Mouse (Mus musculus) neural tube, embryonic 13.5 days (tissue): Measurements from ENCODE around the gene Tspan12. TPM values are rescaled to one million over a fixed set of nuclear protein-coding genes. Genes with fewer than 3 reads are reported as not detected.

Experiments used
- ATAC-seq: fragments of 200-750 bp; cut with Nextera tagmentation; 2 replicates; pipeline ENCODE4 v1.8.0; 2017; ENCODE audit warnings: low read depth, mild to moderate bottlenecking, moderate TSS enrichment, moderate library complexity
- H3K27ac ChIP-seq: fragments of 300-500 bp; sonication (generic); replicated peaks from 2 replicates; pipeline ENCODE4 v1.5.1; 2015; ENCODE audit warnings: moderate library complexity, mild to moderate bottlenecking, inconsistent platforms
- H3K27me3 ChIP-seq: fragments of 300-500 bp; sonication (generic); 2 replicates; pipeline ENCODE4 v1.6.1; 2015; ENCODE audit warnings: mild to moderate bottlenecking, inconsistent platforms
- H3K36me3 ChIP-seq: fragments of 300-500 bp; sonication (generic); 2 replicates; pipeline ENCODE4 v1.6.1; 2015; ENCODE audit warnings: mild to moderate bottlenecking, inconsistent platforms
- H3K4me1 ChIP-seq: fragments of 300-500 bp; sonication (generic); replicated peaks from 2 replicates; pipeline ENCODE4 v1.6.1; 2015; ENCODE audit warnings: inconsistent platforms
- H3K4me2 ChIP-seq: fragments of 300-500 bp; sonication (generic); 2 replicates; pipeline ENCODE4 v1.6.1; 2015; ENCODE audit warnings: inconsistent platforms, mild to moderate bottlenecking, moderate library complexity
- H3K4me3 ChIP-seq: fragments of 300-500 bp; sonication (generic); 2 replicates; pipeline ENCODE4 v1.5.1; 2015; ENCODE audit warnings: mild to moderate bottlenecking, inconsistent platforms
- H3K9ac ChIP-seq: fragments of 300-500 bp; sonication (generic); 2 replicates; pipeline ENCODE4 v1.6.1; 2015; ENCODE audit warnings: moderate library complexity, mild to moderate bottlenecking, inconsistent platforms
- H3K9me3 ChIP-seq: fragments of 300-500 bp; sonication (generic); 2 replicates; pipeline ENCODE4 v1.6.1; 2016; ENCODE audit warnings: inconsistent platforms
- whole genome bisulfite sequencing: fragments of 180-500 bp; shearing (Covaris S2); methylation state at CpG from one replicate; pipeline ENCODE4 v1.1.7; 2015; 5-methylcytosine and 5-hydroxymethylcytosine counted together
- polyA plus RNA-seq: library from polyadenylated mRNA; unstranded; fragments of >200 nt; fragmentation: Nextera tagmentation; extraction: Ambion mirVana; gene quantifications from 2 replicates; pipeline ENCODE4 v1.2.1, GENCODE M21; 2015

Tspan12 gene
- polyA plus RNA-seq, 1 experiment from 2014 or later, result 77.5 TPM

GRCm38 (mm10) chr6:21851346-21851595, 1.0 kb downstream of the Tspan12 start:
- Histone ChIP-seq H3K36me3 (peaks cover 10% of the 10 kb centered on the region), H3K4me2 (peak overlapping the region; percentile 79), H3K9ac (peak overlapping the region; percentile 91), H3K27me3 (no peaks in the 10 kb centered on the region), H3K4me1 (peaks cover 16% of the 10 kb centered on the region), H3K4me3 (peak overlapping the region; percentile 82), H3K9me3 (no peaks in the 10 kb centered on the region), H3K27ac (peak overlapping the region; percentile 91)
- ATAC-seq, result peak; percentile 94
- WGBS, result 0% methylated on average over 5 of the region's 5 CpGs

DNA sequence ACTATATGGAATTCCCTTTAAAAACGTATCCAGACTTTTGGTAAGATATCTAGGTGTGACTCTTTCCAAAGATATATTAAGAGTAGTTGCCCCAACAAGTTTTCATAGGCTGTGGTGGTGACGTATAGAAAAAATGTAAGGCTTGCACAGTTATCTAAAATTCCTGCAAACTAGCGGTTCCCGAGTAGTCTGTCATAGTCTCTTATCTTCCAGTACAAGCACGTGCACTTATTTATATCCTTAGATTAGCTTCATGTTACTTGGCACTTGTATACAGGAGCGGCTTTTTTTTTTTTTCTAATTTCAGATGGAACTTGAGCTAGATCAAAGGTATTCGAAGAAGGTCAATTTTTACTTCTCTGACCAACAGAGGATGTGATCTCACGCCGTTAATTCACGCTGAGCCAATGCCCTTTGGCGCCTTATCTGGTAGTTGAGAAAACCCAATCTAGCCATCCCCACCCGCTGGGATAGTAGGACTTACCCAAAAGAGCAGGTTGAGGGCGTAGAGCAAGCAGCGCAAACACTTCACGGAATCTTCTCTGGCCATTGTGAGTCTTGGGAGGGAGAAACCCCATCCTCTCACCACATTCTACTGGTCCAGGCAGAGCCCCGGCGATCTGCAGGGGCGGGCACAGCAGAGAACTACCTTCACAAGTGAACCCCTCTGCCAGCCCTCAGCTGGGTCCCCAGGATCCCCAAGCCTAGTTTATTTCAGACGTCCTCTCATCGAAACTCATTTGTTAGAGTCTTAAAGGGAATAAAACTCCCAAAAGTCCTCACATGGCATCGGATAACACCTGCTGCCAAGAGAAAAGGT, 1.6 kb downstream of the Tspan12 start:
- WGBS, result 28% methylated on average over 21 of the region's 21 CpGs

DNA sequence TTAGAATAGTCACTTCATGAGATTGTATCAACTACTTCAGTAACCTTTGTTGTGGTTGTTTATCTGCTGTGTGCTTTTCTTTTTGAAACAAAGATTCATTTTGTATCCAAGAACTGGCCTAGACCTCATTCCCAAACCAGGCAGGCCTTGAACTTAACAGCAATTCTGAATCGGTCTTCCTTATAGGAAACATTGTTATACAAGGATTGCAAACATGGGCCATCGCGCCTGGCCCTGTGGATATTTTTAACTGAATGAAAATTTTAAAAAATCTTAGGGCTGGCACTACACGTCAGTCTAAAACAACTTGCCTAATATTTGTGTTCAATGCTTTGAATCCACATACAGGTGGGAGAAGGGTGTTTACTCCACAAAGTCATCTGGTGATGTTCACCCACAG, 3.5 kb downstream of the Tspan12 start:
- peaks cover 20% of the 10 kb centered on the region for H3K36me3 ChIP-seq
- no peak overlapping the region for H3K9ac ChIP-seq
- H3K9me3 ChIP-seq, result no peaks in the 10 kb centered on the region
- no peaks in the 10 kb centered on the region for H3K27me3 ChIP-seq
- H3K27ac ChIP-seq, result no peak overlapping the region
- 95% methylated on average over 4 of the region's 4 CpGs for WGBS
- no peak overlapping the region for H3K4me2 ChIP-seq
- no peak for ATAC-seq
- peaks cover 16% of the 10 kb centered on the region for H3K4me1 ChIP-seq
- H3K4me3 ChIP-seq, result no peak overlapping the region

More for the DNA sequence above, 1.6 kb downstream of the Tspan12 start:
- no peaks in the 10 kb centered on the region for H3K27me3 ChIP-seq
- H3K4me1 ChIP-seq, result peaks cover 16% of the 10 kb centered on the region
- peaks cover 15% of the 10 kb centered on the region for H3K36me3 ChIP-seq
- H3K9ac ChIP-seq, result peak overlapping the region; percentile 91
- peak overlapping the region; percentile 91 for H3K27ac ChIP-seq
- H3K4me3 ChIP-seq, result peak overlapping the region; percentile 82
- ATAC-seq, result peak; percentile 48; the same call in 1 of the 2 replicates
- H3K4me2 ChIP-seq, result peak overlapping the region; percentile 79
- H3K9me3 ChIP-seq, result no peaks in the 10 kb centered on the region

DNA sequence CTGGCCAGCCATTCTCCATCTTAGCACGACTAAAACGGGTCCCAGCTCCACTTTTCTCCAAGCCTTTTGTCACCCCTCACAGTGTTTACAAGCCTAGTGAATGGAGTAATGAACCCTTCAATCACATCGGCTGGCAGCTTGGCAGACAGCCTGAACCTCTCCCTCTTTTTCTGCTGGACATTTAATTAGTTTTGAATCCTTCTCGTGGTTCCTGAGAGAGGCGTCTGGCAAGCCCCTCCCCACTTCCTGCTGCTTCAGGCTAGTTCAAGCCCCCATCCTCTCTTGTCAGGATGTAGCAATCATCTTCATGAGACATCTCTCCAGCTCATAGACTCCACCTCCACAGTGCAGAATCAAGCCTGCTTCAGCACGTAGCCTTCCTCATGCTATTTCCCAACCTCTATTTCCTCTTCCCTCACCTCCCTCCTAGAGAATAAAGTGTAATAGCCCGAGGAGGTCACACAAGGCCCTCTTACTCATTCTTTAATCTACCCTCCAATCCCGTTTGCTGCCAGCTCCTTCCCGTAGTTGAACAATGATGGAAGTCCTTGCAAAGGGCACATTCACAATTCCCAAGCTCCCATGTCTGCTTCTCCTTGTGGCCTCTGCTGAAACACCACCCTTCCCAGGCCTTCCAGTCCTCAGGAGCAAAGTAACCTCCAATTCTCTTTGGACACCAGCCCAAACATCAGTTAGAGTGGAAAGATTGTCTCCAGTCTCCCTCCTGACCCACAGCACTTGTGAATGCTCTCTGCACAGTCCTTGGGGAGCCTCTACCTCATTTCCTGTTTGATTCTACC, 12.1 kb downstream of the Tspan12 start:
- WGBS, result 11% methylated on average over 9 of the region's 9 CpGs
- Histone ChIP-seq H3K27ac (0 out of 2 replicates have a peak overlapping the region, but pooled peaks have one; percentile 33), H3K36me3 (peaks cover 11% of the 10 kb centered on the region), H3K4me3 (no peak overlapping the region), H3K4me1 (peaks cover 20% of the 10 kb centered on the region), H3K9ac (no peak overlapping the region), H3K9me3 (no peaks in the 10 kb centered on the region), H3K27me3 (no peaks in the 10 kb centered on the region), H3K4me2 (peak overlapping the region; percentile 7; the same call in 1 of the 2 replicates)
- peak; percentile 91 for ATAC-seq

GRCm38 (mm10) chr6:21839244-21839814, 13.0 kb downstream of the Tspan12 start:
- peaks cover 20% of the 10 kb centered on the region for H3K4me1 ChIP-seq
- H3K9me3 ChIP-seq, result no peaks in the 10 kb centered on the region
- peak; percentile 45; the same call in 1 of the 2 replicates for ATAC-seq
- H3K36me3 ChIP-seq, result peaks cover 18% of the 10 kb centered on the region
- no peak overlapping the region for H3K27ac ChIP-seq
- H3K4me3 ChIP-seq, result no peak overlapping the region
- no peak overlapping the region for H3K9ac ChIP-seq
- 68% methylated on average over 10 of the region's 10 CpGs for WGBS
- no peaks in the 10 kb centered on the region for H3K27me3 ChIP-seq
- no peak overlapping the region for H3K4me2 ChIP-seq

DNA sequence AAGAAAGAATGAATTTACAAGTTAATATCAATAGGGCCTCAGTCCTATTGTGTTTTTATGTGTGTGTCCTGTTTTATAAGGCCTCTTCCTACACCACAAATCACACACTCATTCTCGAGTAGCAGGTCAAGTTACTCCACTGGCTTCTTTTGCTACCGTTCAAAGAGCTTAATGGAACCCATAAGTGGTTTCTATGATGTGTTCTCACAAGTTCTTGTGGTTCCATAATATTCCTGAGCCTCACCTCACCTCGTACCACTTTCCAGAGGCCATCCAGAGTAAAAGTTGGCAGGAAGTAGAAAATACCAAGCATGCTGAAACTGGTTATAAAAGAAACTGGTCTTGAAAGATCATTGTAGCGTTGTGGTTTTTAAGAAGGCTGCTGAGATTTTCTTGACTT, 18.8 kb downstream of the Tspan12 start:
- Histone ChIP-seq H3K36me3 (peaks cover 29% of the 10 kb centered on the region), H3K4me2 (no peak overlapping the region), H3K4me1 (peaks cover 5% of the 10 kb centered on the region; the same call in 1 of the 2 replicates), H3K9ac (no peak overlapping the region), H3K9me3 (no peaks in the 10 kb centered on the region), H3K27ac (no peak overlapping the region), H3K4me3 (no peak overlapping the region), H3K27me3 (no peaks in the 10 kb centered on the region)
- 91% methylated on average over 4 of the region's 4 CpGs for WGBS
- no peak for ATAC-seq

DNA sequence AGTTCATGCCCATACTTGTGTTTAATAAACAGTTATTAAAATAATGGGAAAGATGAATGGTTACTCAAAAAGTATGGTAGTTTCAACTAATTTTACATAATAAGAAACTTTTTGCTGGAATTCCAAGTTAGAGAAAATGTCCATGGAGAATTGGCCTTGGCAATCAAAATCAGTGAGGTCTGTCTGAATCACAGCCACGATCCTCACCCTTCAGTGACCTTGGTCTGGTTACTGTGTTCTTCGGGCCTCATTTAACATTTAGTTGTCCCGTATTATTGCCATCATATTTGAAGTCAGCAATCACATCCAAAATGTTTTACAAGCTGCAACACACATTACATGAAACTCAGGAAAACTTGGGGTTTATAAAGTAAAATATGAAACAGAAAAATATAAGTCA, 20.4 kb downstream of the Tspan12 start:
- no peaks in the 10 kb centered on the region for H3K27me3 ChIP-seq
- peaks cover 5% of the 10 kb centered on the region; the same call in 1 of the 2 replicates for H3K4me1 ChIP-seq
- H3K4me2 ChIP-seq, result no peak overlapping the region
- no peak for ATAC-seq
- H3K9me3 ChIP-seq, result no peaks in the 10 kb centered on the region
- 81% methylated on average over 3 of the region's 3 CpGs for WGBS
- peaks cover 29% of the 10 kb centered on the region for H3K36me3 ChIP-seq
- no peak overlapping the region for H3K27ac ChIP-seq
- H3K4me3 ChIP-seq, result no peak overlapping the region
- no peak overlapping the region for H3K9ac ChIP-seq

GRCm38 (mm10) chr6:21830931-21831330, 21.4 kb downstream of the Tspan12 start:
- Histone ChIP-seq H3K9me3 (no peaks in the 10 kb centered on the region), H3K4me1 (peaks cover 5% of the 10 kb centered on the region; the same call in 1 of the 2 replicates), H3K4me2 (no peak overlapping the region), H3K4me3 (no peak overlapping the region), H3K36me3 (peaks cover 26% of the 10 kb centered on the region), H3K9ac (no peak overlapping the region), H3K27ac (no peak overlapping the region), H3K27me3 (no peaks in the 10 kb centered on the region)
- 73% methylated on average over 6 of the region's 6 CpGs for WGBS
- no peak for ATAC-seq

GRCm38 (mm10) chr6:21829930-21830329, 22.4 kb downstream of the Tspan12 start:
- no peaks in the 10 kb centered on the region for H3K27me3 ChIP-seq

DNA sequence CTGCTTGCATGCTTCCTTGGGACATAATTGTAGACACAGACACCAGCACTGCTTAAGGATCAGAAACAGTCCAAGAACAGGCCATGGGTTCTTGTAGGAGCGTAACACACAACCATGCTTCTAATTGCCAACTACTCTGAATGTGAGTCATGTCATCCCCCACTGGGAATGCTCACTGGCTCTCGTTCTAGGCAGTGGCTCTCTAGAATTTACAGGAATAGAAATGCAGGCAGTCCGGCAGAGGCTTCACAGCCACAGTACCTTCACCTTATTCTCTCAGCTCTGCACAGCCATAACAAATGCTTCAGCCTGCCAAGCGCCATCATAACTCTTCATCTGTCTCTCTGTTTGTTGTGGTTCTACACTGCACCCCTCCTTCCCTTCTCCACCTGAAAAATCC, 23.9 kb downstream of the Tspan12 start:
- Histone ChIP-seq H3K4me1 (peaks cover 5% of the 10 kb centered on the region; the same call in 1 of the 2 replicates), H3K4me3 (no peak overlapping the region)
- WGBS, result 63% methylated on average over 4 of the region's 4 CpGs

More at GRCm38 (mm10) chr6:21829930-21830329, 22.4 kb downstream of the Tspan12 start:
- H3K9ac ChIP-seq, result no peak overlapping the region
- 78% methylated on average over 7 of the region's 7 CpGs for WGBS
- H3K36me3 ChIP-seq, result peaks cover 16% of the 10 kb centered on the region
- H3K4me2 ChIP-seq, result no peak overlapping the region
- no peak overlapping the region for H3K27ac ChIP-seq
- no peak for ATAC-seq
- H3K9me3 ChIP-seq, result no peaks in the 10 kb centered on the region
- H3K4me3 ChIP-seq, result no peak overlapping the region
- H3K4me1 ChIP-seq, result peaks cover 5% of the 10 kb centered on the region; the same call in 1 of the 2 replicates

DNA sequence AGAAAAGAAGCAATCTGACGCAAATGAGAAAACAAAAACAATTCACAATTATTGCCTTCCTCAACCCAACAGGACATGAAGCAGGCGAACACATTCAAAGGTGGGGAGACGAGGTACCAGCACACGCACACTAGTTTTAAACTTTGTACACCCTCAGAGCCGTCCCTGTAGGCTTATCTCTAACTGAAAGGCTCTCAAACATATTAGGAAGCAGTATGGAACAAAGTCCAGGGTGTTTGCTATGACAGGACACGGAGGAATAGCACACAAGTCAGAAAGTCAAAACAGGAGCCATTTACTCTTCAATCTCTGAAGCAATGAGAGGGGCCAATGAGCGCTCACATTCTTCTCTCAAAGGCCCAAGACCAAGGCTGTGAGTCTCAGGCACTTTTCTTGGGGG, 24.3 kb downstream of the Tspan12 start:
- Histone ChIP-seq H3K36me3 (no peaks in the 10 kb centered on the region; the same call in 1 of the 2 replicates), H3K4me3 (no peak overlapping the region), H3K9me3 (no peaks in the 10 kb centered on the region), H3K27ac (no peak overlapping the region), H3K4me2 (no peak overlapping the region), H3K27me3 (no peaks in the 10 kb centered on the region), H3K9ac (no peak overlapping the region), H3K4me1 (peaks cover 5% of the 10 kb centered on the region; the same call in 1 of the 2 replicates)
- ATAC-seq, result no peak
- WGBS, result 95% methylated on average over 7 of the region's 7 CpGs

More for the DNA sequence above, 23.9 kb downstream of the Tspan12 start:
- Histone ChIP-seq H3K9me3 (no peaks in the 10 kb centered on the region), H3K36me3 (peaks cover 4% of the 10 kb centered on the region; the same call in 1 of the 2 replicates), H3K27ac (no peak overlapping the region), H3K4me2 (no peak overlapping the region), H3K27me3 (no peaks in the 10 kb centered on the region), H3K9ac (no peak overlapping the region)
- ATAC-seq, result 0 out of 2 replicates have a peak, but pooled peaks have one; percentile 40

DNA sequence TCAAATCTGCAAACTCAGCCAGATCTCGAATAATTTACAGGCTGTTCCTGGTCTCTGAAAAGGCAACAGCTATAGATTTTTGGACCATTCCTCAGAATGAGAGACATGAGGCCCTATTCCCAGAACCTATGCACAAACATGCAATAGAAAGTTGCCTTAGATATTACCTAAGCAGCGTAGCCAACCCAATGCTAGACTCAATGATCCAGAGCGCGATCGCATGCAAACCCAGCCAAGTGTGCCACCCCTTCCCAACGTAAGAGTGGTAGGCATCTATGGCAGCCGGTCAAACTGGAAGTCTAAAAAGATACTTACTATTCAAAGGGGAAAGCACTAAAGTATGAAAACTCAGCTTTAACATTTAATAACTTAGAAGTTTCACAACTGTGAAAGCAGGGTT, 28.6 kb downstream of the Tspan12 start:
- H3K4me2 ChIP-seq, result no peak overlapping the region
- no peaks in the 10 kb centered on the region for H3K27me3 ChIP-seq
- H3K27ac ChIP-seq, result no peak overlapping the region
- ATAC-seq, result no peak
- no peak overlapping the region for H3K9ac ChIP-seq
- peaks cover 2% of the 10 kb centered on the region; the same call in 1 of the 2 replicates for H3K4me1 ChIP-seq
- H3K9me3 ChIP-seq, result no peaks in the 10 kb centered on the region
- H3K36me3 ChIP-seq, result no peaks in the 10 kb centered on the region; the same call in 1 of the 2 replicates
- 83% methylated on average over 7 of the region's 7 CpGs for WGBS
- no peak overlapping the region for H3K4me3 ChIP-seq
